Mouse (Mus musculus): Measurements from ENCODE around the gene Foxj1. TPM values are rescaled to one million over a fixed set of nuclear protein-coding genes. Genes with fewer than 3 reads are reported as not detected.
A peak's percentile ranks its signal among the peaks of the same experiment; 100 is the strongest.

The Foxj1 gene
- polyA plus RNA-seq, 1 experiment from 2014 or later = 2.3 TPM

GRCm38 (mm10) chr11:116337000-116337399 lies 1.8 kb upstream of the Foxj1 start:
- Histone ChIP-seq H3K36me3 (replicated peaks) (peaks cover 7% of the 10 kb centered on the region; the same call in 1 of the 2 replicates), H3K27me3 (replicated peaks; ENCODE audit: low read depth, poor library complexity, severe bottlenecking) (peaks cover 61% of the 10 kb centered on the region), H3K27ac (replicated peaks) (no peak overlapping the region), H3K9me3 (no peaks in the 10 kb centered on the region), H3K4me1 (peaks cover 64% of the 10 kb centered on the region), H3K4me3 (no peak overlapping the region)
- DNase-seq (ENCODE audit: low spot score) = no peak
- WGBS = 63% methylated on average over 12 of the region's 12 CpGs

- no peaks in the 10 kb centered on the region for H3K9me3 ChIP-seq
- peaks cover 67% of the 10 kb centered on the region for H3K27me3 ChIP-seq (replicated peaks; ENCODE audit: low read depth, poor library complexity, severe bottlenecking)
- peaks cover 3% of the 10 kb centered on the region; the same call in 1 of the 2 replicates for H3K36me3 ChIP-seq (replicated peaks)
- no peak for DNase-seq (ENCODE audit: low spot score)
- H3K4me3 ChIP-seq = peak overlapping the region; percentile 69
- 93% methylated on average over 4 of the region's 4 CpGs for WGBS
- peaks cover 70% of the 10 kb centered on the region for H3K4me1 ChIP-seq
- H3K27ac ChIP-seq (replicated peaks) = no peak overlapping the region
Observed at GRCm38 (mm10) chr11:116336393-116336792, 1.2 kb upstream of the Foxj1 start.

GRCm38 (mm10) chr11:116334417-116334782 lies 799 bp downstream of the Foxj1 start:
- peak; percentile 38 for DNase-seq (ENCODE audit: low spot score)
- Histone ChIP-seq H3K4me1 (peaks cover 84% of the 10 kb centered on the region), H3K36me3 (replicated peaks) (peaks cover 2% of the 10 kb centered on the region; the same call in 1 of the 2 replicates), H3K27ac (replicated peaks) (0 out of 2 replicates have a peak overlapping the region, but pooled peaks have one; percentile 25), H3K9me3 (no peaks in the 10 kb centered on the region), H3K4me3 (peak overlapping the region; percentile 69), H3K27me3 (replicated peaks; ENCODE audit: low read depth, poor library complexity, severe bottlenecking) (peaks cover 76% of the 10 kb centered on the region)
- WGBS = 6% methylated on average over 26 of the region's 26 CpGs

GRCm38 (mm10) chr11:116333526-116334416 lies 1.4 kb downstream of the Foxj1 start:
- 23% methylated on average over 31 of the region's 31 CpGs for WGBS
- Histone ChIP-seq H3K36me3 (replicated peaks) (no peaks in the 10 kb centered on the region; the same call in 1 of the 2 replicates), H3K27me3 (replicated peaks; ENCODE audit: low read depth, poor library complexity, severe bottlenecking) (peaks cover 76% of the 10 kb centered on the region), H3K9me3 (no peaks in the 10 kb centered on the region), H3K4me3 (peak overlapping the region; percentile 69), H3K4me1 (peaks cover 91% of the 10 kb centered on the region), H3K27ac (replicated peaks) (0 out of 2 replicates have a peak overlapping the region, but pooled peaks have one; percentile 25)
- peak; percentile 30 for DNase-seq (ENCODE audit: low spot score)

GRCm38 (mm10) chr11:116332983-116333270 lies 2.3 kb downstream of the Foxj1 start:
- H3K27me3 ChIP-seq (replicated peaks; ENCODE audit: low read depth, poor library complexity, severe bottlenecking) = peaks cover 71% of the 10 kb centered on the region
- H3K36me3 ChIP-seq (replicated peaks) = no peaks in the 10 kb centered on the region
- H3K4me3 ChIP-seq = no peak overlapping the region
- no peak overlapping the region; the same call in 1 of the 2 replicates for H3K27ac ChIP-seq (replicated peaks)
- 86% methylated on average over 3 of the region's 3 CpGs for WGBS
- DNase-seq (ENCODE audit: low spot score) = no peak
- peaks cover 92% of the 10 kb centered on the region for H3K4me1 ChIP-seq
- no peaks in the 10 kb centered on the region for H3K9me3 ChIP-seq

- H3K4me1 ChIP-seq = peaks cover 90% of the 10 kb centered on the region
- 35% methylated on average over 19 of the region's 19 CpGs for WGBS
- H3K9me3 ChIP-seq = no peaks in the 10 kb centered on the region
- peaks cover 65% of the 10 kb centered on the region for H3K27me3 ChIP-seq (replicated peaks; ENCODE audit: low read depth, poor library complexity, severe bottlenecking)
- H3K27ac ChIP-seq (replicated peaks) = peak overlapping the region; percentile 79
- peak; percentile 47 for DNase-seq (ENCODE audit: low spot score)
- H3K4me3 ChIP-seq = peak overlapping the region; percentile 25; the same call in 1 of the 2 replicates
- H3K36me3 ChIP-seq (replicated peaks) = no peaks in the 10 kb centered on the region
Observed at GRCm38 (mm10) chr11:116332232-116332982, 2.8 kb downstream of the Foxj1 start.

- H3K4me3 ChIP-seq = no peak overlapping the region
- H3K4me1 ChIP-seq = peaks cover 82% of the 10 kb centered on the region
- no peak for DNase-seq (ENCODE audit: low spot score)
- WGBS = 53% methylated on average over 7 of the region's 7 CpGs
- no peaks in the 10 kb centered on the region for H3K9me3 ChIP-seq
- H3K27me3 ChIP-seq (replicated peaks; ENCODE audit: low read depth, poor library complexity, severe bottlenecking) = peaks cover 47% of the 10 kb centered on the region
- peak overlapping the region; percentile 78 for H3K27ac ChIP-seq (replicated peaks)
- H3K36me3 ChIP-seq (replicated peaks) = no peaks in the 10 kb centered on the region
Observed at GRCm38 (mm10) chr11:116330211-116330518, 5.0 kb downstream of the Foxj1 start.

GRCm38 (mm10) chr11:116329314-116330210 lies 5.6 kb downstream of the Foxj1 start:
- H3K36me3 ChIP-seq (replicated peaks) = no peaks in the 10 kb centered on the region
- peaks cover 76% of the 10 kb centered on the region for H3K4me1 ChIP-seq
- no peaks in the 10 kb centered on the region for H3K9me3 ChIP-seq
- no peak for DNase-seq (ENCODE audit: low spot score)
- H3K27ac ChIP-seq (replicated peaks) = peak overlapping the region; percentile 78
- WGBS = 45% methylated on average over 18 of the region's 18 CpGs
- H3K4me3 ChIP-seq = no peak overlapping the region
- H3K27me3 ChIP-seq (replicated peaks; ENCODE audit: low read depth, poor library complexity, severe bottlenecking) = peaks cover 41% of the 10 kb centered on the region

GRCm38 (mm10) chr11:116326963-116327603 lies 8.1 kb downstream of the Foxj1 start:
- Histone ChIP-seq H3K36me3 (replicated peaks) (no peaks in the 10 kb centered on the region), H3K4me3 (no peak overlapping the region), H3K9me3 (no peaks in the 10 kb centered on the region), H3K27ac (replicated peaks) (peak overlapping the region; percentile 70), H3K4me1 (peaks cover 51% of the 10 kb centered on the region), H3K27me3 (replicated peaks; ENCODE audit: low read depth, poor library complexity, severe bottlenecking) (peaks cover 16% of the 10 kb centered on the region)
- peak; percentile 41 for DNase-seq (ENCODE audit: low spot score)
- 61% methylated on average over 7 of the region's 7 CpGs for WGBS

GRCm38 (mm10) chr11:116318719-116319659 lies 16.2 kb downstream of the Foxj1 start:
- no peaks in the 10 kb centered on the region for H3K36me3 ChIP-seq (replicated peaks)
- DNase-seq (ENCODE audit: low spot score) = peak; percentile 91
- H3K27ac ChIP-seq (replicated peaks) = peak overlapping the region; percentile 83
- no peaks in the 10 kb centered on the region for H3K9me3 ChIP-seq
- peaks cover 44% of the 10 kb centered on the region for H3K27me3 ChIP-seq (replicated peaks; ENCODE audit: low read depth, poor library complexity, severe bottlenecking)
- WGBS = 2% methylated on average over 41 of the region's 41 CpGs
- H3K4me3 ChIP-seq = peak overlapping the region; percentile 61
- peaks cover 14% of the 10 kb centered on the region for H3K4me1 ChIP-seq

- no peak overlapping the region for H3K27ac ChIP-seq (replicated peaks)
- no peak for DNase-seq (ENCODE audit: low spot score)
- WGBS = 59% methylated on average over 8 of the region's 8 CpGs
- no peak overlapping the region for H3K4me3 ChIP-seq
- H3K9me3 ChIP-seq = no peaks in the 10 kb centered on the region
- H3K4me1 ChIP-seq = peaks cover 10% of the 10 kb centered on the region; the same call in 1 of the 2 replicates
- no peaks in the 10 kb centered on the region for H3K36me3 ChIP-seq (replicated peaks)
- peaks cover 23% of the 10 kb centered on the region; the same call in 1 of the 2 replicates for H3K27me3 ChIP-seq (replicated peaks; ENCODE audit: low read depth, poor library complexity, severe bottlenecking)
Observed at GRCm38 (mm10) chr11:116312359-116312758, 22.8 kb downstream of the Foxj1 start.

All from embryonic facial prominence, embryonic 10.5 days (tissue).